Mouse (Mus musculus): ENCODE results near the gene Pkdrej. TPM values are rescaled to one million over a fixed set of nuclear protein-coding genes. Genes with fewer than 3 reads are reported as not detected.

Pkdrej gene
- polyA plus RNA-seq (2014; fragmentation: Illumina TruSeq; extraction: RNeasy Lipid Tissue Mini Kit (QIAGEN cat#74804); ENCODE audit: low read depth, low replicate concordance): 17.6 TPM

DNA sequence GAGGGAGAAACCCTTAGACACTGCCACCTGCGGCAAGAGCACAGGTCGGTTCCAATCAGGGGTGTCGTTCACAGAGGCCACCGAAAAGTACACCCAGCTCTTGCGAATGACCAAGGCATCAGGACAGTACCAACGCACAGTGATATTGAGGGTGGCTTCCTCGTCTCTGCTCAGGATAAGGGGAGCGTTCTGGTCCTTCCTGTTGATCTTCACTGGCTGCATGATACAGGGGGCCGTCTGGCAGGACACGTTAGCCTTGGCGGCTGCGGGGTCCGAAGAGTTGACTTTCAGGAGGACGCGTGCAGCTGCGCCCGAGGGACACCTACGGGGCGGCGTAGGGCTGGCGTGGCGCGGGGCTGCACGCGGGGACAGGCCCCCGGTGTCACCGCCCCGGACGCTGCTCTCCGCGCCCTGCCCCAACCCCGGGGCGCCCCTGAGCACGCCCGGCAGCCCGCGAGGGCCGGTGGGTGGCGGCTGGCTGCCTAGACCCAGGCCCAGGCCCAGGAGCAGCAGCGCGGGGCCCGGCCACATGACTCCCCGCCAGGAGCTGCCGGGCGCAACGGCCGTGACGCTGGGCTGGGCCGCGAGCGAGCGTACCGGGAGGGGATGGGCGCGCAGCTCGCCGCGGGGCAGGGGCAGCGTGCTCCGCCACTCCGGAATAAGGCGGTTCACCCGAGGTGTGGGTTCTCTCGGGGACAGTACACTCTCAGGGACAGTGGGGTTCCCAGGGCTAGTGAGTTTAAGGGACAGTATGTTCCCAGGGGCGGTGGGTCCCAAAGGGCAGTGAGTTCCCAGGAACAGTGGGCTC lies at the start of gene Pkdrej:
Gene Pkdrej, minus strand, starts transcription at position 532 of the 808 bp plus-strand sequence.

DNA sequence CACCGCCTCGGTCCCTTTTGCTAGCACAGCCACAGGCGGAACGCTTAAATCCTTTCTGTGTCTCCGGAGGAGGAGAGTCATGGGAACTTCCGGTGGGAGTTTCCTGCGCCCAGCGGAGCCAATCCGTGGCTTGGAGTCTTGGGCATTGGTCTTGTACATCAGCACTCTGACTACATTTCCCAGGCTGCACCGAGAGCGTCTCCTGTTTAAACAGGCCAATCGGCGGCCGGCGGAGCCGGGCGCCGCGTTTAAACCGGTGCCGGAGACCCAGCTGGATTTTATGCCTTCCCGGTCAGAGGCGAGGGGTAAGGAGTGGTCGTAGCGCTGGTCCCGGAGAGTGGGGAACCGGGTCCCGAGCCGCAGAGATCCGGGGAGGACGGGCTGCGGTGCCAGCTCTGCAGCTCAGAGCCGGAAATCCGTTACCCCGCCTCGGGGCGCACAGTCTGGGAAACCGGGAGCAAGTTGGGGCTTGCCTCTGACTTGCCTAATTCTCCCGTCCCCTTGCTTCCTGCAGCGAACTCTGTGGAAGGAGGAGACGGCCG lies 38.0 kb upstream of the Pkdrej start, which contains the start of gene Gtse1:
Gene Gtse1, plus strand, starts transcription at position 256 of the 542 bp plus-strand sequence.

DNA sequence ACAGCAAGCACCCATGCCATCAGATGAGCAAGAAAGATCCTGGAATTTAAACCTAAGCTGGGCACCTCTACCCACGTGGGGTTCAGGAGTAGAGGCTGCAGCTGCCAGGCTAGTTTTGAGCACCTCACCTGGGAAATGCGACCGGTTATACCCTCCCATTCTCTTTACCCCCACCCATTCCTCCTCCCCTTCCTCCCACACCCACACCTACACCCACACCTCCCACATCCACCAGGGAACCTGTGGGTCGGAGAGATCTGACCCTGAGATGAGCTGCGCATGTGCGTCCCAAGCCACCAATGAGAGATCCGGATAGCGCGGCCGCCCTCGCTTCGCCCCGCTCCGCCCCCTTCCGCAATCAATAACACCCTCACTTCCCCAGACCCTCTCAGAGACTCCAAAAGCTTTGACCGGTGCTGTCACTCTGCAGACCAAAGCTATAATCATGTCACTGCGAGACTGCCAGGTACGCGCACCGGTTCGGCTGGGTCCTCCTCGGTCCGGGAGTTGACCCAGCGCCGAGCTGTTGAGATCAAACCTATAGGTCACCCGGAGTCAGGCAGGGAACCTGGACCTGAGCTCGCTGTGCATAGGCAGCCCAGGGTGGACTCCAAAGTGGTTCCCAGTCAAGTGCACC lies 10.5 kb upstream of the Pkdrej start, which contains the start of gene Ttc38:
Gene Ttc38, plus strand, starts transcription at position 353 of the 637 bp plus-strand sequence.

DNA sequence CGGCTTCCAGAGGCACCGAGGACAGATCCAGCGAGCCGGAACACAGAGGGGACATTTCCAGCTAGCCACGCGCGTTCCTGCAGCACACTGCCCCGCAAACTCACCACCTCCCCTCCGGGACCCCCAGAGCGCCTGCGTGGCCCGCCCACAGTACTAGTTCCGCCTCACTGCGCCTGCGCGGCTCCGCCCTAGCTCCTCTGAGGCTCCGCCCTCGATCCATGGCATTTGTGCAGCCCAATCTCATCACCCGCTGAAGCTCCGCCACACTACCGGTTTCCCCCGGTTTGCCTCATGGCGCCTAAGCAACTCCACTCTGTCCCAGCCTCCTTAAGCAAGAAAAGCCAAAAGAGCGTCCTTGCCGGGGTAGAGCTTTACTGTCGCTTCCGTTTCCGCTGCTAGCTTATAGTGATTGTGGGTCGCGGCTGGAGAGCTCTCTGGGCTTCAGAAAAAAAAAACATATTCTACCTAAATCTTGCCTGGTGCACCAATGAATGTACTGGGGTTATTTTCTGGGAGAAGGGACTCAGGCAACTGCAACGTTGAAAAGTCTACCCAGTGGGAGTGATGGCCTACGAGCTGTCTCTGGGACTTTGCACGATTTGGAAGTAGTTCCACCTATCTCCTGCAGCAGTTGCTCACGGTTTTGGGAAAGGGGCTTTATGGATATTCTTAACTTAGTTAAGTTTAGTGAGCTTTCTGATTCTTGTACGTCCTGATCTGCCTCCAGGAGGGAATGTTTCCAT lies 9.8 kb downstream of the Pkdrej start, which contains the start of gene Cdpf1:
Gene Cdpf1, minus strand, starts transcription at position 163 of the 743 bp plus-strand sequence.

Other genes with a start within 250 kb of the Pkdrej start
- gene Wnt7b, start 239.3 kb downstream of the Pkdrej start, polyA plus RNA-seq (2014; fragmentation: Illumina TruSeq; extraction: RNeasy Lipid Tissue Mini Kit (QIAGEN cat#74804); ENCODE audit: low read depth, low replicate concordance): not detected
- 0.64 TPM for gene Ppara, start 86.8 kb downstream of the Pkdrej start, polyA plus RNA-seq (2014; fragmentation: Illumina TruSeq; extraction: RNeasy Lipid Tissue Mini Kit (QIAGEN cat#74804); ENCODE audit: low read depth, low replicate concordance)
- gene Cdpf1, start 10.0 kb downstream of the Pkdrej start, polyA plus RNA-seq (2014; fragmentation: Illumina TruSeq; extraction: RNeasy Lipid Tissue Mini Kit (QIAGEN cat#74804); ENCODE audit: low read depth, low replicate concordance): 3.9 TPM
- gene Ttc38, start 10.6 kb upstream of the Pkdrej start, polyA plus RNA-seq (2014; fragmentation: Illumina TruSeq; extraction: RNeasy Lipid Tissue Mini Kit (QIAGEN cat#74804); ENCODE audit: low read depth, low replicate concordance): 1.4 TPM
- gene Gtse1, start 38.0 kb upstream of the Pkdrej start, polyA plus RNA-seq (2014; fragmentation: Illumina TruSeq; extraction: RNeasy Lipid Tissue Mini Kit (QIAGEN cat#74804); ENCODE audit: low read depth, low replicate concordance): 0.91 TPM
- 7.6 TPM for gene Trmu, start 57.6 kb upstream of the Pkdrej start, polyA plus RNA-seq (2014; fragmentation: Illumina TruSeq; extraction: RNeasy Lipid Tissue Mini Kit (QIAGEN cat#74804); ENCODE audit: low read depth, low replicate concordance)
- not detected for gene Celsr1, start 212.0 kb upstream of the Pkdrej start, polyA plus RNA-seq (2014; fragmentation: Illumina TruSeq; extraction: RNeasy Lipid Tissue Mini Kit (QIAGEN cat#74804); ENCODE audit: low read depth, low replicate concordance)
- 0.15 TPM for gene Gramd4, start 236.0 kb upstream of the Pkdrej start, polyA plus RNA-seq (2014; fragmentation: Illumina TruSeq; extraction: RNeasy Lipid Tissue Mini Kit (QIAGEN cat#74804); ENCODE audit: low read depth, low replicate concordance)

Measured in testis, adult 10 weeks (tissue).